Mouse (Mus musculus): Measurements from ENCODE around the gene Vmn1r175.
"Not testable (repeated sequence)": the region's sequence is repeated elsewhere in the genome, so short reads cannot be mapped to it uniquely, and the experiment has no call there.

Gene Vmn1r175

DNA sequence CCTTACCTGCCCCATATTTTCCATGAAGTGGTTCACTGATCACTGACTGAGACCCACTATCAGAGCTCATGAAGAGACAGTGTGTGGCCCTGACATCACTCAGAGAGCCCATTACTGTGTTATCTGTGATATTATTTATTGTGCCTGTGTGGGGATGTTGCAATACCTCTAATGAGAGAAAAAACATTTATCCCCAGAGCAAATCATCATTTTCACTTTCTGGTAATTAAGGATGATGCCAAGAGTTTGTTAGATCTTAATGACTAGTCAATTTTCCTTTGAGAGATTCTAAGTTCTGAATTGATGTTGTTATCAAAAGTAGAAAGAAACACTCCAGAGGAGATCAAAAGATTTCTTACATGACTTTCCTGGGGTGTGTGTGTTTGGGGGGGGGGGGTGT is at the start of gene Vmn1r175:
Gene Vmn1r175 (minus strand): TSS at position 101 of the 400 bp plus-strand sequence.
- not testable (repeated sequence) for DNase-seq

DNA sequence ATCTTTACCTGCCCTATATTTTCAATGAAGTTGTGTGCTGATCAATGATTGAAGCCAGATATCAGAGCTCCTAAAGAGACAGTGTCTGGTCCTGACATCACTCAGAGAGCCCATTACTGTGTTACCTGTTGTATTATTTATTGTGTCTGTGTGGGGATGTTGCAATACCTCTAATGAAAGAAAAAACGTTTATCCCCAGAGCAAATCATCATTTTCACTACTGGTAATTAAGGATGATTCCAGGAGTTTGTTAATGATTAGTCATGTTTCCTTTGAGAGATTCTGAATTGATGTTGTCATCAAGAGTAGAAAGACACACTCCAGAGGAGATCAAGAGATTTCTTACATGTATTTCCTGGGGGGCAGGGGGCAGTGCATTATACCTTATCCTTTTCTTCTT is 26.8 kb upstream of the Vmn1r175 start, which contains the start of gene Vmn1r176:
Gene Vmn1r176 (minus strand): TSS at position 101 of the 400 bp plus-strand sequence.
- not testable (repeated sequence) for DNase-seq

DNA sequence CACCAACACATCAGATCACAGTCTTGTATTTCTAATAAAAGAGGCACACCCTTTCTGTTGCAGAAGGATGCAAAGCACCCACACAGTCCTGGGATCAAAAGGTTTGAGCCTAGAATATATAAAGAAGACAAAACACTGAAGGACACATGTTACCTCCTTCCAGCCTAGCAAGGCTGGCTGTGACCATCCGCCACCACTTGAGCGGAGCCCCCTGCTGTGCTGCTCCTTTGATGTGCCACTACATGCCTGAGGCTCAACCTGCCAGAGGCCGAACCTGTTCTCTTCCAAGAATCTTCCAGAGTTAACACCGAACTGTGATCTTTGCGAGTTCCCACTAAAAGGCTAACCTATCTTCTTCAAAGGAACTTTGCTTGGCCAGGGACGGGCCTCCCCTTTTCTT is 25.9 kb downstream of the Vmn1r175 start:
- DNase-seq = no peak

Data from kidney, adult 18-20 months (tissue).